Mouse (Mus musculus): ENCODE measurements around the gene Olfr399. TPM values are rescaled to one million over a fixed set of nuclear protein-coding genes. Genes with fewer than 3 reads are reported as not detected.

The Olfr399 gene
- polyA plus RNA-seq (2014; fragmentation: Illumina TruSeq; extraction: RNeasy Lipid Tissue Mini Kit (QIAGEN cat#74804); ENCODE audit: insufficient read depth, low read depth, low replicate concordance), result not detected

DNA sequence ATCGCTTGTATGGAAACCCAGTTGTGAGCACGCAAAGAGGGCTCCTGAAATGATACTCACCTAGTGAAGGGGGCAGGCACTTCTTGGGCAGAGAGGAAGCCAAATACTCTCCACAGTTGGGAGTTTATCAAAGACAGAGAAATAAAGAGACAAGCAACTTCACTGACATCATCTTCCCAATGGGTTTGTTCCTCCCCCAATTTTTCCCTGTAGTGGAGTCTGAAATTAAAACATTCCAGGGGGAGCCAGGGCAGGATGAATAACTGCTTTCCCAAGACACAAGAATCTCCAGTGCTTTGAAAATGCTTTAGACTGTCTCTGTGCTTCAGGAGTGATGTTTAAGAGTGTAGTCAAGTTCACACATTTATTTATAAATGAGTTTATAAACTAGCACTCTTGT, at the start of gene Olfr399, which contains the start of gene Olfr139:
TSS of gene Olfr399 (minus strand) at position 165 of the 400 bp plus-strand sequence.
TSS of gene Olfr139 (minus strand) at position 101 of the 400 bp plus-strand sequence.

DNA sequence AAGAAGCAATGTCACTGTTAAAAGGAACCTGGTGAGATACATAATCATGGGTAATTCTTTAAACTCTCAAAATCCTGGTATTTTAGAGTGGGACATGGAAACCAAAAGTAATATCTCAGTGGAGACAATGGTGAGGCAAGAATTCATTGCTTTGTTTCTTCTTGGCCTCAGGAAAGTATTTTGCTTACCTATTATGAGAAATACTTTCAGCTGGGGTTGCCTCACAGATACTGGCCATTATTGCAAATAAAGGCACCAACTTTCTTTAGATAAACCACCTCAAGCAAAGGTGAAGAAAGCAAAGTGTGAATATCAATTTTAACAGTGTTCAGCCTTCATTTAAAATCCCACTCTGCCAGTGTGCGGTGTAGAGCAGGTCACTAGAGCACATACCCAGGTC, 13.2 kb upstream of the Olfr399 start, which contains the start of gene Zfp616:
TSS of gene Zfp616 (plus strand) at position 301 of the 400 bp plus-strand sequence.

Other genes with a start within 250 kb of the Olfr399 start
- not detected for gene Olfr392, start 239.6 kb downstream of the Olfr399 start, polyA plus RNA-seq (2014; fragmentation: Illumina TruSeq; extraction: RNeasy Lipid Tissue Mini Kit (QIAGEN cat#74804); ENCODE audit: insufficient read depth, low read depth, low replicate concordance)
- gene Olfr393, start 205.2 kb downstream of the Olfr399 start, polyA plus RNA-seq (2014; fragmentation: Illumina TruSeq; extraction: RNeasy Lipid Tissue Mini Kit (QIAGEN cat#74804); ENCODE audit: insufficient read depth, low read depth, low replicate concordance), result not detected
- not detected for gene Olfr394, start 165.8 kb downstream of the Olfr399 start, polyA plus RNA-seq (2014; fragmentation: Illumina TruSeq; extraction: RNeasy Lipid Tissue Mini Kit (QIAGEN cat#74804); ENCODE audit: insufficient read depth, low read depth, low replicate concordance)
- not detected for gene Olfr395, start 147.3 kb downstream of the Olfr399 start, polyA plus RNA-seq (2014; fragmentation: Illumina TruSeq; extraction: RNeasy Lipid Tissue Mini Kit (QIAGEN cat#74804); ENCODE audit: insufficient read depth, low read depth, low replicate concordance)
- not detected for gene Olfr23, start 119.9 kb downstream of the Olfr399 start, polyA plus RNA-seq (2014; fragmentation: Illumina TruSeq; extraction: RNeasy Lipid Tissue Mini Kit (QIAGEN cat#74804); ENCODE audit: insufficient read depth, low read depth, low replicate concordance)
- gene Olfr397, start 95.8 kb downstream of the Olfr399 start, polyA plus RNA-seq (2014; fragmentation: Illumina TruSeq; extraction: RNeasy Lipid Tissue Mini Kit (QIAGEN cat#74804); ENCODE audit: insufficient read depth, low read depth, low replicate concordance), result not detected
- not detected for gene Olfr398, start 66.2 kb downstream of the Olfr399 start, polyA plus RNA-seq (2014; fragmentation: Illumina TruSeq; extraction: RNeasy Lipid Tissue Mini Kit (QIAGEN cat#74804); ENCODE audit: insufficient read depth, low read depth, low replicate concordance)
- not detected for gene Olfr139, start 64 bp downstream of the Olfr399 start, polyA plus RNA-seq (2014; fragmentation: Illumina TruSeq; extraction: RNeasy Lipid Tissue Mini Kit (QIAGEN cat#74804); ENCODE audit: insufficient read depth, low read depth, low replicate concordance)
- gene Zfp616, start 13.3 kb upstream of the Olfr399 start, polyA plus RNA-seq (2014; fragmentation: Illumina TruSeq; extraction: RNeasy Lipid Tissue Mini Kit (QIAGEN cat#74804); ENCODE audit: insufficient read depth, low read depth, low replicate concordance), result not detected
- gene Olfr401, start 57.1 kb upstream of the Olfr399 start, polyA plus RNA-seq (2014; fragmentation: Illumina TruSeq; extraction: RNeasy Lipid Tissue Mini Kit (QIAGEN cat#74804); ENCODE audit: insufficient read depth, low read depth, low replicate concordance), result not detected
- not detected for gene Olfr402, start 96.9 kb upstream of the Olfr399 start, polyA plus RNA-seq (2014; fragmentation: Illumina TruSeq; extraction: RNeasy Lipid Tissue Mini Kit (QIAGEN cat#74804); ENCODE audit: insufficient read depth, low read depth, low replicate concordance)
- gene Olfr403, start 129.6 kb upstream of the Olfr399 start, polyA plus RNA-seq (2014; fragmentation: Illumina TruSeq; extraction: RNeasy Lipid Tissue Mini Kit (QIAGEN cat#74804); ENCODE audit: insufficient read depth, low read depth, low replicate concordance), result not detected
- not detected for gene Olfr43, start 154.8 kb upstream of the Olfr399 start, polyA plus RNA-seq (2014; fragmentation: Illumina TruSeq; extraction: RNeasy Lipid Tissue Mini Kit (QIAGEN cat#74804); ENCODE audit: insufficient read depth, low read depth, low replicate concordance)
- not detected for gene Olfr406, start 203.2 kb upstream of the Olfr399 start, polyA plus RNA-seq (2014; fragmentation: Illumina TruSeq; extraction: RNeasy Lipid Tissue Mini Kit (QIAGEN cat#74804); ENCODE audit: insufficient read depth, low read depth, low replicate concordance)
- gene Olfr59, start 227.1 kb upstream of the Olfr399 start, polyA plus RNA-seq (2014; fragmentation: Illumina TruSeq; extraction: RNeasy Lipid Tissue Mini Kit (QIAGEN cat#74804); ENCODE audit: insufficient read depth, low read depth, low replicate concordance), result not detected

Data from lung, adult 10 weeks (tissue).